Mouse (Mus musculus) heart, embryonic 15.5 days (tissue): Measurements from ENCODE around the gene Ticam1. TPM values are rescaled to one million over a fixed set of nuclear protein-coding genes. Genes with fewer than 3 reads are reported as not detected.
A peak's percentile ranks its signal among the peaks of the same experiment; 100 is the strongest.

Experiments
- ATAC-seq: fragments of 200-750 bp; cut with Nextera tagmentation; replicated peaks from 2 replicates; pipeline ENCODE4 v1.8.0; 2017; ENCODE audit warnings: low read depth, moderate TSS enrichment; ENCODE audit not compliant: insufficient number of reproducible peaks, insufficient read depth, low FRiP score
- H3K27ac ChIP-seq: fragments of 300-500 bp; sonication (generic); 2 replicates; pipeline ENCODE4 v1.5.1; 2015; ENCODE audit warnings: mild to moderate bottlenecking, inconsistent platforms
- H3K27me3 ChIP-seq: fragments of 300-500 bp; sonication (generic); 2 replicates; pipeline ENCODE4 v1.6.1; 2015; ENCODE audit warnings: inconsistent platforms
- H3K36me3 ChIP-seq: fragments of 300-500 bp; sonication (generic); 2 replicates; pipeline ENCODE4 v1.6.1; 2015; ENCODE audit warnings: mild to moderate bottlenecking, inconsistent platforms
- H3K4me1 ChIP-seq: fragments of 300-500 bp; sonication (generic); replicated peaks from 2 replicates; pipeline ENCODE4 v1.6.1; 2015; ENCODE audit warnings: inconsistent platforms
- H3K4me2 ChIP-seq: fragments of 300-500 bp; sonication (generic); 2 replicates; pipeline ENCODE4 v1.6.1; 2015; ENCODE audit warnings: inconsistent platforms, mild to moderate bottlenecking, moderate library complexity
- H3K4me3 ChIP-seq: fragments of 300-500 bp; sonication (generic); 2 replicates; pipeline ENCODE4 v1.5.1; 2015; ENCODE audit warnings: mild to moderate bottlenecking, inconsistent platforms
- H3K9ac ChIP-seq: fragments of 300-500 bp; sonication (generic); 2 replicates; pipeline ENCODE4 v1.6.1; 2015; ENCODE audit warnings: mild to moderate bottlenecking, inconsistent platforms
- H3K9me3 ChIP-seq: fragments of 300-500 bp; sonication (generic); replicated peaks from 2 replicates; pipeline ENCODE4 v1.6.1; 2016; ENCODE audit warnings: inconsistent platforms
- WGBS: fragments of 180-500 bp; shearing (Covaris S2); methylation state at CpG from one replicate; pipeline ENCODE4 v1.1.7; 2015; ENCODE audit warnings: mixed read lengths; 5-methylcytosine and 5-hydroxymethylcytosine counted together
- polyA plus RNA-seq: library from polyadenylated mRNA; unstranded; fragments of >200 nt; fragmentation: Nextera tagmentation; extraction: Ambion mirVana; gene quantifications from 2 replicates; pipeline ENCODE4 v1.2.1, GENCODE M21; 2015

Ticam1 gene
- polyA plus RNA-seq, 1 experiment from 2014 or later, result 6.9 TPM

DNA sequence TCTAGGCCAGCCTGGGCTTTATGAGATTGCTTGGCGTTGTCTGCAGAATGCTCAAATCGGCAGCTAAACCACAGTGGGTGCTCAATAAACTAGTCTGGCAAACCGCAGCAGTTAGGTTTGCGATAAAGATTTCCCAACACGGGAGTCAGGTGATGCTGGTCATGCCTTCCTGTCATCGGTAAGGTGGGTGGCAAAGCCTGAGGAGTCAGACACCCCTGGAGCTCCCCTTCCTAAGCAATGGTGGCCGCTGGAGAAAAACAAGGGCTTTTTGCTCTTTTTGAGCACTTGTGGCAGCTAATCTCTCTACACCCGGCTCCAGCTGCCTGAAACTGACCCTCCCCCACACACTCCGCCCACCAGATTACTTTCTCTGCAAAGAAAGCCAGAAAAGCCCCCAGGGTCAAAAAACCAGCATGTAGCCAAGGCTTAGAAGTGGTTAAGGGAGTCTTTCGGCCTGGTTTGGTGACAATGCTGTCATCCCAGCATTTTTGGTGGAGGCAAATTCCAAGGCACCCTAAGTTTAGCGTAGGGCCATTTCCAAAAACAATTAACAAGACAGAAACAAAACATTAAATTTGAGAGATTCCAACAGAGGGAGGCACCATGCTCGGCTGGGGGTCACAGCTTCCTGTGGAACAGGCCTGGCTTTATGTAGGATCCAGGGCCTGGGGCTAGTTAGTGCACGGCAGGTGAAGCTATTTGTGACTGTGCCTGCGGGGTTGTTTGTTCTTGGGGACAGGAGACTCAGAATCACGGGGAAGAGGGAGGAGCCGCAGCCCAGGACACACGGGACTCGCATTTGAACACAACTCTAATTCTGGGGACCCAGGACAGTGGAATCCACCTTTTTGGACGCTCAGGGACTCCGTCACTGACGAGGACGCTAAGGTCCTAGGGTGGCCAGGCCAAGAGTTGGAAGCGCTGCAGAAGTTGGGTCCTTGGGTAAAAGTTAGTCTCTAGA, 13.1 kb upstream of the Ticam1 start:
- Histone ChIP-seq H3K4me3 (peak overlapping the region; percentile 64), H3K4me1 (peaks cover 37% of the 10 kb centered on the region), H3K9ac (peak overlapping the region; percentile 70), H3K27ac (peak overlapping the region; percentile 94), H3K27me3 (no peaks in the 10 kb centered on the region), H3K4me2 (peak overlapping the region; percentile 75), H3K9me3 (no peaks in the 10 kb centered on the region), H3K36me3 (peaks cover 21% of the 10 kb centered on the region)
- peak; percentile 5 for ATAC-seq
- WGBS, result 2% methylated on average over 23 of the region's 23 CpGs

DNA sequence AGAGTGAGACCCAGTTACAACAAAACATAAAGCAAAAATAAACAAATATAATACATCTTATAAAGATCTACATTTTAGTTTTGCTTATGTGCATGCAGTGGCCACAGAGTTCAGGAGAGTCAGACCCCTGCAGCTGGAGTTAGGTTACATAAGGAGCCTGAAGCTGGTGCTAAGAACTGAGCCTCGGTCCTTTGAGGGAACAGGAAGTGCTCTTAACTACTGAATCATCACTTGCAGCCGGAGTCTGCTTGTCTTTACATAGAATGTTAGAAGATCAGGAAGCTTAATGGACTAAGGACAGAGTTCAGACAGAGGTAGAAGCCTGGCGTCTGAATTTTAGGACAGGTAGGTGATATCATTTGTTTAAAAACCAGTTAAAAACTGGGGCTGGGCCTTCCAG, 12.3 kb upstream of the Ticam1 start:
- H3K9ac ChIP-seq, result peak overlapping the region; percentile 70; the same call in 1 of the 2 replicates
- H3K4me2 ChIP-seq, result peak overlapping the region; percentile 75
- H3K27ac ChIP-seq, result peak overlapping the region; percentile 94
- ATAC-seq, result no peak
- H3K9me3 ChIP-seq, result no peaks in the 10 kb centered on the region
- no peaks in the 10 kb centered on the region for H3K27me3 ChIP-seq
- H3K4me3 ChIP-seq, result peak overlapping the region; percentile 64
- H3K4me1 ChIP-seq, result peaks cover 37% of the 10 kb centered on the region
- peaks cover 29% of the 10 kb centered on the region for H3K36me3 ChIP-seq
- 34% methylated on average over 3 of the region's 3 CpGs for WGBS

DNA sequence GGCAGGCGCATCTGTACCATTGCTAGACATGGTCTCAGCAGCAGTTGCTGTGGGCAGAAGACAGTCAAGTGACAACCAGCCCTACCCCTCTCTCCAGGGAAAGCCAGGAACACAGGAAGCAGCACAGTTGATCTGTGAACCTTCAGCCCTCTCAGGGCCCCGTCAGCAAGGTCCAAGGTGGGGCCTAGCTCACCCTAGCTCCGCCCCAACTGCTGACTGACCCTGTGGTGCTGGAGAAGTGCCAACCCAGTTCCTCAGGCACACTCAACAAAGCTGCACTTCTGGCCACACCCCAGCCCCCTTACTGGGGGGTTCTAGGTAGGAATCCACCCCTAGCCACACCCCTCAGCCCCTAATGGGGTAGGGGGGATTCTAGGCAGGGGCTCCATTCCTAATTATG, 11.2 kb upstream of the Ticam1 start:
- Histone ChIP-seq H3K4me3 (peak overlapping the region; percentile 64), H3K27ac (peak overlapping the region; percentile 94), H3K9me3 (no peaks in the 10 kb centered on the region), H3K36me3 (peaks cover 37% of the 10 kb centered on the region), H3K9ac (peak overlapping the region; percentile 45; the same call in 1 of the 2 replicates), H3K4me2 (peak overlapping the region; percentile 75), H3K27me3 (no peaks in the 10 kb centered on the region), H3K4me1 (peaks cover 37% of the 10 kb centered on the region)
- WGBS, result 25% methylated on average over 3 of the region's 3 CpGs
- ATAC-seq, result no peak

DNA sequence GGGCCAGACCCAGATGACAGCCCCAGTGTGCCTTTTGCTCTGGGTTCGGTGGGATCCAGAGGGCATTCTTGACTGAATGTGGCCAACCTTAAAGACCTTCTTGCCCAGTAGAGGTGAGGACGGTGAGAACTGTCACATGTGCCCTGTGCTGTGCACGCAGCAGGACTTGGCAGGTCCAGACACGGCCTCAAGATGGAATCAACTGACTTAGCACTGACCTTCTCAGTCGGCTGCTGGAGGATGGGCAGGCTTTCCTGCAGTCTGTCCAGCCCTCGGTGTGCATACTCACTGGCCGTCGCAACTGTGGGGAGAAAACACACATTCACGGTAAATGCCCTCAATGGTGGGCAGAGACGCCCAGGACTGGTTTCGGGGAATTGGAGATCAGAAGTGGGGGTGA, 9.4 kb upstream of the Ticam1 start:
- Histone ChIP-seq H3K9me3 (no peaks in the 10 kb centered on the region), H3K9ac (no peak overlapping the region), H3K36me3 (peaks cover 45% of the 10 kb centered on the region), H3K27me3 (no peaks in the 10 kb centered on the region), H3K4me2 (no peak overlapping the region), H3K4me1 (peaks cover 31% of the 10 kb centered on the region), H3K27ac (no peak overlapping the region), H3K4me3 (no peak overlapping the region)
- 91% methylated on average over 11 of the region's 11 CpGs for WGBS
- ATAC-seq, result no peak

DNA sequence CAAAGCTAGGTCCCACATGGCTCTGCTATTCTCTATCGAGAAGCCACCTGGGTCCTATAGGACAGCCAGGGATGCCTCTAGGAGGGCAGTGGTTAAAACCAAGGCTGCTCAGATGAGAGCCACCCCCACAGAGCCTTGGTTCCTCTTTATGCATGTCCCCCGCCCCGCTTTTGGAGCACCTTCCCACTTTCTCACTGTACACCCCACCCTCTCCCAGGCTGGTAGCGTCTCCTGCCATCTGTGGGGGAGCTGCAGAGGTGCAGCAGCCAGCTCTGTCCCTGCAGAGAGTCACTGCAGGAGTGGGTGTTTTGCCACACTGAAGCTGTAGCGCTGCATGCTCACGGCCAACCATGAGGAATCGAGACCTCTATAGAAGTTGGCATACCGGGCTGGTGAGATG, 6.7 kb upstream of the Ticam1 start:
- 87% methylated on average over 8 of the region's 8 CpGs for WGBS
- H3K9ac ChIP-seq, result no peak overlapping the region
- H3K9me3 ChIP-seq, result no peaks in the 10 kb centered on the region
- peaks cover 21% of the 10 kb centered on the region for H3K4me1 ChIP-seq
- peaks cover 62% of the 10 kb centered on the region for H3K36me3 ChIP-seq
- no peak overlapping the region for H3K27ac ChIP-seq
- no peak overlapping the region for H3K4me3 ChIP-seq
- no peaks in the 10 kb centered on the region for H3K27me3 ChIP-seq
- no peak for ATAC-seq
- no peak overlapping the region for H3K4me2 ChIP-seq

DNA sequence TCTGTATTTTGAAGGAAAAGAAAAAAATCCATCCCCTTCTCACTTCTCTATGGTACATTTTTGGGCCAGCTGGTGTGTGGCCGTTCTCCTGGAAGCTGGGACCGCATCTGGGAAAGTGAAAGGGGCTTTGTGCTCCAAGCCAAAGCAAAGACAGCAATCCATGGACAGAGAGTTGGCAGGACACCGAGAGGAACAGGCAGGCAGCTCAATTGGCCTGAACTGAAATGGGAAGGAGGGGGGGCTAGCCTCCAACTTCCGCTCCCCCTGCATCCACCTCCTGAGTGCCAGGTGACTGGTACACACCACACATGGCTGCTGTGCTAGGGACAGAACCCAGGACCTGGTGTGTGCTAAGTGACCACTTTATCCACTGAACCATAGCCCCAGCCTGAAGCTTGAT, 6.2 kb upstream of the Ticam1 start:
- 90% methylated on average over 4 of the region's 4 CpGs for WGBS
- no peak for ATAC-seq

DNA sequence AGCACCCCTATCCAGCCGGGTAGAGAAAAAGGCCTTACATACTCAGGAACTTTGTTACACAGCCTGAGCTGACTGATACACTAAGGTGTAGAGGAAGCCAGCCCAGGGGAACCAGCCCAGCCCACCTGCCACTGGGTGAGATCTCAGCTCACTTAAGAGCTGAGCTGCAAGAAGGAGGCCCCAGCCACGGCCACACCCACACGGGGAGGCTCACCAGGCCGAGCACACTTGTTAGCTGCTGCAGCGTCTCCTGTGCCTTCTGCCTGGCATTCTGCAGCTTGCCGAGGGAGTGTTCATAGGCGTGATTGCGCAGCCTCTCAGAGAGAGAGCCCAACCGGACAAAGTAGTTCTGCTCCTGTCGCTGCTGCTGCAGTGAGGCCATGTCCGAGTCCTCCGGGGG, 4.6 kb upstream of the Ticam1 start:
- no peak overlapping the region for H3K27ac ChIP-seq
- no peak overlapping the region for H3K4me3 ChIP-seq
- H3K9ac ChIP-seq, result no peak overlapping the region
- WGBS, result 85% methylated on average over 12 of the region's 12 CpGs
- no peak for ATAC-seq
- peaks cover 57% of the 10 kb centered on the region for H3K36me3 ChIP-seq
- no peaks in the 10 kb centered on the region for H3K27me3 ChIP-seq
- H3K4me2 ChIP-seq, result no peak overlapping the region
- peaks cover 20% of the 10 kb centered on the region for H3K4me1 ChIP-seq
- no peaks in the 10 kb centered on the region for H3K9me3 ChIP-seq

More for the DNA sequence above, 6.2 kb upstream of the Ticam1 start:
- Histone ChIP-seq H3K27me3 (no peaks in the 10 kb centered on the region), H3K4me1 (peaks cover 20% of the 10 kb centered on the region), H3K4me3 (no peak overlapping the region), H3K9ac (no peak overlapping the region), H3K9me3 (no peaks in the 10 kb centered on the region), H3K27ac (no peak overlapping the region), H3K4me2 (no peak overlapping the region), H3K36me3 (peaks cover 62% of the 10 kb centered on the region)

DNA sequence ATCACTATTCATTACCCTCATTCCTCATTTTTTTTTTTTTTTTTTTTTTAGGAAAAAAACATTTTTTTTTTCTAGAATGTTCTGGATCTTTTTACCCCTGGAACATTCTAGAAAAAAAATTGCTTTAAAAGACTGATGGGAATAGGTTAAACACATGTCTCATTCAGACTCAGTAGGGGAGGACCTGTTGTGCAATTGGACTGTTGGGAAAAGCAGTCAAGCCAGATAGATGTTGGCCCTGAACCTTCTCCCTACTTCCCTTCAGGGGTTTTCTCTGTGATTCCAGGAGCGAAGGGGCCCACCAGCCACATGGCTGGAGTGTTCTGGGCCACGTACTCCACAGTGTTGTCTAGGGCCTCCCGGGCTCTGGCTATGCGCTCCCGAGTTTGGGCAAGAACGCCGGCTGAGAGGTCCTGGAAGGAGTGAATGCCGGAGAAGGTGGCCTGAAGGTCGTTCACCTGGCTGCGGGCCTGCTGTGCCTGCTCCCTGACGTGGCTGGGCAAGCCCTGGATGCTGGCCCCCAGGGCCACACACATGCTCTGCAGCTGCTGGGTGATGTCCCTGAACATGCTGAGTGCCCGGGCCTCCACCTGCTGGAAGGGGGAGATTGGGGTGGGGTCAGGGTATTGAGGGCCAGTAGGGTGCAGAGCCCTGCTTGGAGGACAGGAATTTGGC, 3.0 kb upstream of the Ticam1 start:
- H3K9me3 ChIP-seq, result no peaks in the 10 kb centered on the region
- peaks cover 20% of the 10 kb centered on the region for H3K4me1 ChIP-seq
- no peak overlapping the region for H3K4me2 ChIP-seq
- no peaks in the 10 kb centered on the region for H3K27me3 ChIP-seq
- 58% methylated on average over 12 of the region's 12 CpGs for WGBS
- no peak for ATAC-seq
- peak overlapping the region; percentile 5; the same call in 1 of the 2 replicates for H3K9ac ChIP-seq
- H3K4me3 ChIP-seq, result no peak overlapping the region
- H3K36me3 ChIP-seq, result peaks cover 41% of the 10 kb centered on the region
- peak overlapping the region; percentile 82 for H3K27ac ChIP-seq

DNA sequence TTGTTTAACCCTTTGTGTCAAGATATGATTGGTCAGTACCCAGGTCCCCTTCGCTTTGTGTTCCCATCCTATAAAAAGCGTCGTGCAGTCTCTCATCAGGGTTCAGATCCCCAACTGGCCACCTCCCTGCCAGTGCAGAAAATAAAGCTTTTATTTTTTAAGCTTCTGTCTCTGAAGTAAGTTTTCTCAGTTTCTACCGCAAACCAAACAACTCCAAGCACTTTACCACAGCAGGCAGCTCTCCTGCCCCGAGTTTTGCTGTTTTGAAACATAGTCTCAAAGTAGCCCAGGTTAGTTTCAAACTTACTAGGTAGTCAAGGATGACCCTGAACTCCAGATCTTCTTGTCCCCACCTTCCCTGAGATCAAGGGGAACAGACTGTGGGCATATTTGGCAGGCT, 1.8 kb upstream of the Ticam1 start:
- WGBS, result 91% methylated on average over 5 of the region's 5 CpGs
- Histone ChIP-seq H3K4me2 (no peak overlapping the region), H3K9ac (no peak overlapping the region), H3K4me3 (no peak overlapping the region), H3K4me1 (peaks cover 32% of the 10 kb centered on the region), H3K27ac (peak overlapping the region; percentile 95), H3K9me3 (no peaks in the 10 kb centered on the region), H3K36me3 (peaks cover 34% of the 10 kb centered on the region), H3K27me3 (no peaks in the 10 kb centered on the region)
- no peak for ATAC-seq

DNA sequence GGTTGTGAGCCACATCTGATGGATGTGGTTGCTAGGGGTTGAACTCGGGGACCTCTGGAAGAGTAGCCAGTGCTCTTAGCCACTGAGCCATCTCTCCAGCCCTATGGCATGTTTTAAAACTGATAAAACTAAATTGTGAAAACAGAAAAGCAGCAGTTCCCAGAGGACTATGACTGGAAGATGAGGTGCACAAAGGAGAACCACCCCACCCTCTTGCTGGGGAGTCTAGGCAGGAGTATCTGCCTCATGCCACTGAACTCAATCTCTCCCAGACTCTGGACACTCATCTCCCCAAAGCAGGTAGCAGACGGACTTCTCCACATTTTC, 944 bp upstream of the Ticam1 start:
- Histone ChIP-seq H3K27ac (peak overlapping the region; percentile 95), H3K9ac (peak overlapping the region; percentile 36; the same call in 1 of the 2 replicates), H3K36me3 (peaks cover 29% of the 10 kb centered on the region), H3K4me1 (peaks cover 34% of the 10 kb centered on the region), H3K4me3 (no peak overlapping the region), H3K4me2 (peak overlapping the region; percentile 67), H3K9me3 (no peaks in the 10 kb centered on the region), H3K27me3 (no peaks in the 10 kb centered on the region)
- WGBS, result 36% methylated on average over 2 of the region's 2 CpGs
- ATAC-seq, result no peak

DNA sequence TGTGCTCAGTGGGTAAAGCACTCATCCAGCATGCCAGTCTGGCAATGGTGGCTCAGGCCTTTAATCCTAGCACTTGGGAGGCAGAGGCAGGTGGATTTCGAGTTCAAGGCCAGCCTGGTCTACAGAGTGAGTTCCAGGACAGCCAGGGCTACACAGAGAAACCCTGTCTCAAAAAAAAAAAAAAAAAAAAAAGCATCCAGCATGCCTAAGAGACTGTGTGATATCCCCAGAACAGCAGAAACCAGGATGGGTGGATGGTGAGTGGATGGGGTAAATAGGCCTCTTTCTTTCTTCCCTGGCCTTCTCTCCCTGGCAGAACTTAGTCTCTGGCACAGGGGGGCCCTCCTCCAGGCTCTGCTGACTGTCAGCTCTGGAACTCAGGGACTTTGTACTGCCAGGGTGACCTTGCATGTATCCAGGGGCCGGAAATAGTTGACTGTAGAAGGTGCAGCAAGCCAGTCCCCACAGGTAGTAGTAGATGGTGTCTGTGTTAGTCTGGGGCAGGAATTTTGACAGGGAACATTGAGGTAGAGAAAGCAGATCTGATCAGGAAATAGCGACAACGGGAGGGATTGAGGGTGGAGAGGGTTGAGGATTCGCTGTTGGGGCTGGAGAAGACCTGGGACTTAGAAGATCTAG, 625 bp downstream of the Ticam1 start:
- Histone ChIP-seq H3K4me2 (peak overlapping the region; percentile 67), H3K27me3 (no peaks in the 10 kb centered on the region), H3K4me3 (peak overlapping the region; percentile 69), H3K9me3 (no peaks in the 10 kb centered on the region), H3K9ac (peak overlapping the region; percentile 78), H3K4me1 (peaks cover 35% of the 10 kb centered on the region), H3K27ac (peak overlapping the region; percentile 95), H3K36me3 (peaks cover 33% of the 10 kb centered on the region)
- ATAC-seq, result peak; percentile 32; the same call in 1 of the 2 replicates
- 13% methylated on average over 5 of the region's 5 CpGs for WGBS
